Mouse (Mus musculus) right cerebral cortex, adult 18-20 months (tissue): ENCODE data around the gene Actr3.
"Not testable (repeated sequence)": the region's sequence is repeated elsewhere in the genome, so short reads cannot be mapped to it uniquely, and the experiment has no call there.

Experiments
- DNase-seq: peaks from one replicate; pipeline ENCODE4 v3.0.0; 2022; ENCODE audit warnings: mixed read lengths

Actr3 gene

GRCm38 (mm10) chr1:125437927-125438326 lies 2.4 kb upstream of the Actr3 start:
- DNase-seq = no peak

GRCm38 (mm10) chr1:125437161-125437560 lies 1.6 kb upstream of the Actr3 start:
- no peak for DNase-seq

GRCm38 (mm10) chr1:125435018-125435368 lies 534 bp downstream of the Actr3 start:
- no peak for DNase-seq

DNA sequence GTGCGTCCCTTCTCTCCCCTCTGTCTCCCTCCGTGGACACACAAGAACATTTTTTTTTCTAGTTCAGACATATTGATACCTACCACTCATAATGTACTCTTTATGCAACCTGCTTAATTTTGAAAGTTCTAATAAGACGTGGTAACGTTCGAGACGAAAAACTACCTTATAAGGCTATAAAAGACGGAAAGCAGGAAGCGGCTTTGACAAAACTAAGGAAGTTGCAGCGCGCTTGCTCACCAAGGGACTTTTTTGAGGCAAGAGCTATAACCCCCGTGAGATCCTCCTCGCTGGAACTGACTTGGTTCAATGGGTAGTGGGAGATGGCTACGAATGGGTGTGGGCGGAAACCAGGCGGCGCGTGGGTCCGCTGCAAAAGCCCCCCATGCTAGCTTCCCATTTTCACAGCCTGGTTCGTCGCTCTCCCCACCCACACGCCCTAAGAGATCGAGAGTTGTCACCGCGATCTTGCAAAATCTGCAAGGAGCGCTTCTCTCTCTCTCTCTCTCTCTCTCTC lies 984 bp downstream of the Actr3 start:
- peak; percentile 48 for DNase-seq

DNA sequence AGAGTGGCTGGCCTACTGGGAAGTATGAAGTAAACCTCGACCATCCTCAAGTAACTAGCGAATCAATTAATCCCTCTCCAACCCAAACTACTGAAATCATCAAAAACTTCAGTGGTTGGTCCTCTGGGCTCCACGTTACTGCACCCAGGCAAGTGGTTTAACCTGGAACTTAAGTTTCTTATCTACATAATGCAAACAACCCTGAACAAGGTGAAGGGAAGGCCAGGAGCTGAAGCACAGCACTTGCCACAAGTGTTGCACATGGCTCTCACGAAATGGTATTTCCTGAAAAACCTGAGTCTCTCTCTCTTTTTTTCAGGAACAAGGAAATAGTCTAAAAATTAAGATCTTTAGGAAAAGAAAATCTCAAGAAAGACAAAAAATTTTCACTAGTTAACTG lies 4.2 kb downstream of the Actr3 start:
- no peak for DNase-seq

DNA sequence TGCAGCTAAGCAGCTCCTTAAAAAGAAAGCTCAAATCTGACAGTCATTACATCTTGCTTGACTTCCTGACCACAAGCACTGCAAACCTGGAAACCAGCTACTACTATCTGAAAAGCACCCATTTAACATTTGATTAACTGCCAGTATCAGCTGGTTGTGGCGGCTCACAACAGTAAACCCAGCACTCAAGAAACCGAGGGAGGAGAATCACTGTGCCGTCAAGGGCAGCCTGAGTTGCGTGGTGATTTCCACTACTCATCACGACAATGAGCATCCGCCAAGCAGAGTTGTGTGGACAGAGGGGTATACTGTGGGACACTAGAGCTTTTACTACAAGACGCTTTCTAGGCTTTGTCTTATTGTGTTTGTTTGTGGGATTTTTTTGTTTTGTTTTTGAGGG lies 4.8 kb downstream of the Actr3 start:
- no peak for DNase-seq

GRCm38 (mm10) chr1:125429984-125430383 lies 5.5 kb downstream of the Actr3 start:
- no peak for DNase-seq

DNA sequence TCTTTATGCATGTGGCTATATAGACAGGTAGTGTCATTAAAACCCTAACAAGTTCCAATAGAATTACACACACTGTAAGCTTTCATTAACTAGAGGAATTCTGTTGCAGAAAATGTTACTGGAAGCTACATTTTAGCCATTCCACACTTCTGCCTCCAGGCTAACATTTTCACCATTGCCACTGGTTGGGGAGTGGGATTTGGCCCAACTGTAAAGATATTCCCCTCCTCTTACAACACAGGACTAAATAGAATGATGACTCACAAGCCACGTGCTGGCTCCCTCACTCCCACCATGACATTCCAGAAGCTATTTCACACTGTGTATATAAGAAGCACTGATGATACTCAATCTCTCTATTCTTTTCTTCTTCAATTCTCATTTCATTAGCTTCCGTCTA lies 7.2 kb downstream of the Actr3 start:
- no peak for DNase-seq

DNA sequence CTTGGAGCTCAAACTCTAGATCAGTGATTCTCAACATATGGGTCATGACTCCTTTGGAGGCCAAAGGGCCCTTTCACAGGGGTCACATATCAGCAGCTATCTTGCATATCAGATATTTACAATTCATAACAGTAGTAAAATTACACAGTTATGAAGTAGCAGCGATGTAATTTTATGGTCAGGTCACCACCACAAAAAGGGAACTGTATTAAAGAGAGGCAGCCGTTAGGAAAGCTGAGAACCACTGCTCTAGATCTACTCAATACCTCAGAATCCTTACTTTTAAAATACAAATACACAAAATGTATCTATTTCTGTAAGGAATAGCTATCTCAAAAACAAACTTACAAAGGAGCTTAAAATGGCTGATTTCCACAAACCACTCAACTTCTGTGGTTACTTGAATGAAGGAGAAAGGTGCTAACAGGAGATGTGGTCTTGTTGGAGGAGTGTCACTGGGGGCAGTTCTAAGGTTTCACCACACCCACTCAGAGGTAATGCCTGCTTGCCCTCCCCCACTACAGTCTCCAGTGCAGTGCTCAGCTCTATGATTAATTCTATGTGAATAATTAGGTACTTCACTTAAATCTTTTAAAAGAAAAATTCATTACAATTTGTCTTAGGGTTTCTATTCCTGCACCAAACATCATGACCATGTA lies 9.0 kb downstream of the Actr3 start:
- no peak for DNase-seq

- DNase-seq = no peak
Measured at GRCm38 (mm10) chr1:125419906-125420305, 15.6 kb downstream of the Actr3 start.

- DNase-seq = no peak
Measured at GRCm38 (mm10) chr1:125418732-125419131, 16.8 kb downstream of the Actr3 start.

DNA sequence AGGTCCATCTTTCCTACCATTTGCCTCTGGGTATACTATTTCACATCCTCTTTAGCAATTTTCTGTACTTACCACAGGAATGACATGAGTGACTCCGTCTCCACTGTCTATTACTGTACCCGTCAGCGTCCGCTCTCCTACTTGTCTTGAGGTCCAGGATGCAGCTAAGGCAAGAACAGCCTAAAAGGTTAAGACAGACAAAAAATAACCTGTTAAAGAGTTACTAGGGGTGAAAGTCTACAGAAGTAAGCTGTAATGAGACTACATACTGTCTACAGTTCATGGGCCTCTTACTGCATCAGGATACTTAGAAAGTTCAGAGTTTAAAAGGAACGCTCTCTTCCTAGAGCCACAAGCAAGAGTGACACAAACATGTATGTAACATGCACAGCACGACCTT lies 28.3 kb downstream of the Actr3 start:
- no peak for DNase-seq

- DNase-seq = no peak
Measured at GRCm38 (mm10) chr1:125395391-125395790, 40.1 kb downstream of the Actr3 start.

GRCm38 (mm10) chr1:125393324-125393723 lies 42.2 kb downstream of the Actr3 start:
- not testable (repeated sequence) for DNase-seq

DNA sequence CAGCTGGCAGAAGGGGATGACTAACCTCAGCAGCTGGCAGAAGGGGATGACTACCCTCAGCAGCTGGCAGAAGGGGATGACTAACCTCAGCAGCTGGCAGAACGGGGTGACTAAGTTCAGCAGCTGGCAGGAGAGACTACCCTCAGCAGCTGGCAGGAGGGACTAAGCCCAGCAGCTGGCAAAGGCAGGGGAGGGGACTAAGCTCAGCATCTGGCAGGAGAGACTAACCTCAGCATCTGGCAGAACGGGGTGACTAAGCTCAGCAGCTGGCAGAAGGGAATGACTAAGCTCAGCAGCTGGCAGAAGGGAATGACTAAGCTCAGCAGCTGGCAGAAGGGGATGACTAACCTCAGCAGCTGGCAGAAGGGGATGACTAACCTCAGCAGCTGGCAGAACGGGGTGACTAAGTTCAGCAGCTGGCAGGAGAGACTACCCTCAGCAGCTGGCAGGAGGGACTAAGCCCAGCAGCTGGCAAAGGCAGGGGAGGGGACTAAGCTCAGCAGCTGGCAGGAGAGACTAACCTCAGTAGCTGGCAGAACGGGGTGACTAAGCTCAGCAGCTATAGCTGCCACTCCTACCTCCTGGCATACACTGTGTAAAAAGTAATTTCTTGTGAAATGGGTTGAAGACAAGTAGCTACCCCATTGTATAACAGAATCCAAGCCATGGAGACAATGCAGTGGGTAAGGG lies 45.3 kb downstream of the Actr3 start:
- not testable (repeated sequence) for DNase-seq

GRCm38 (mm10) chr1:125389634-125390033 lies 45.9 kb downstream of the Actr3 start:
- DNase-seq = not testable (repeated sequence)

DNA sequence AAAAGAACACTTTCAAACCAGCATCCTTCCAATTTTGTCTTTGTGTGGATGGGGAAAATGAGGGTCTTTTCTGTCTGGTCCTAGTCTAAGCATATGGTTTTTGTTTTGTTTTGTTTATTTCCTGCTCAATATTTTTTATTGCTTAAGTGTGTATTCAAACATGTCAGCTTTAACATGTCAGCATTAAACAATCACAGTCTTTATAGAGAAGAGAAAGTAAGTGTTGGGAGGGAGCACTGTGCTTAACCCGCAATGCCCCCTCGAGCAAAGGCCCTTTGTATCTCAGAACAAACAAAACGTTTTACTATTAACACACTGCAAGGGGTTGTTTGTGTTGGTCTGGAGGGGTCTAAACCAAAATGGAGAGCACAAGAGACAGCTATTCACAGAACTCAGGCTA lies 47.2 kb downstream of the Actr3 start:
- DNase-seq = no peak

- DNase-seq = peak; percentile 40
Measured at GRCm38 (mm10) chr1:125386217-125386616, 49.3 kb downstream of the Actr3 start.

GRCm38 (mm10) chr1:125382622-125383021 lies 52.9 kb downstream of the Actr3 start:
- DNase-seq = no peak

- no peak for DNase-seq
Measured at GRCm38 (mm10) chr1:125378889-125379288, 56.6 kb downstream of the Actr3 start.

GRCm38 (mm10) chr1:125372855-125373254 lies 62.7 kb downstream of the Actr3 start:
- DNase-seq = peak; percentile 25

- DNase-seq = peak; percentile 53
Measured at GRCm38 (mm10) chr1:125370779-125371178, 64.7 kb downstream of the Actr3 start.

DNA sequence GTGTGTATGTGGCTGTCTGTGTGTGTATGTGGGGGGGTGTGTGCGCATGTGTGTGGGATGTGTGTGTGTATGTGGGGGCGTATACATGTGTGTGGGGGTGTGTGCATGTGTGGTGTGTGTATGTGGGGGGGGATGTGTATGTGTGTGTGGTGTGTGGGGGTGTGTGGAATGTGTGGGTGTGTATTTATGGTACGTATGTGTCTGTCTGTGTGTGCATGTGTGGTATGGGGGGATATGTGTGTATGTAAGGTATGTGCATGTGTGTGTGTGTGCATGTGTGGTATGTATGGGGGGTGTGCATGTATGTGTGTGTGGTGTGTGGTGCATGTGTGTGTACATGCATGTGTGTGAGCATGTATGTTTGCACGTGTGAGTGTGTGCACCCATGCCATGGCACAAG lies 70.0 kb downstream of the Actr3 start:
- no peak for DNase-seq

DNA sequence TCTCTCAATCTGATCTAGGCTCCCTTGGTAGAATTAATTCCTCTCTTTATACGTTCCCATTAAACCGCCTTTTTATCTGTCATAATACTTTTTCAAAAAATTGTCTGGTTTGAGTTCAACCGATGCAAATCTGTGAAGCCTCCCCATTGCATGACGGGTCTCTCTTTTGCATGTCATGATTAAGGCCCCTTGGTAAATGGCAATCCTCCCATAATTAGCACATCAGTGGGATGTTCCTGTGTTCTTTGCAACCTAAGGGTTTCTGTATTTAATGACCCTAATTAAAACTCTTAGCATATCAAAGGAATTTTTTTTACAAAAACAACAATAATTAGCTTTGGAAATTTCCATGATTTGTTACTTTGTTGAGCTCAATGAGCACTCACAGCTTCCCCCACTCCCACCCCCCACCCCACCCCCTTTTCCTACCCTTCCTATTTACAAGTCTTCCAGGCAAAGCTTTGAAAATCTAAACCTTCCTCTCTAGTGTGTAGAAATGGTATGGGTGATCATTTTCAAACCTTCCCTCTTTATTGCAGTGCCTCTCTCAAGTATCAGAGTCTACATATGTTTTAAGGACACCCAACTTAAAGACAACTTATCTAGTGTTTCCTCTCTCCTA lies 84.0 kb downstream of the Actr3 start:
- no peak for DNase-seq
